Mouse (Mus musculus): Measurements from ENCODE around the gene Ccsap.

DNA sequence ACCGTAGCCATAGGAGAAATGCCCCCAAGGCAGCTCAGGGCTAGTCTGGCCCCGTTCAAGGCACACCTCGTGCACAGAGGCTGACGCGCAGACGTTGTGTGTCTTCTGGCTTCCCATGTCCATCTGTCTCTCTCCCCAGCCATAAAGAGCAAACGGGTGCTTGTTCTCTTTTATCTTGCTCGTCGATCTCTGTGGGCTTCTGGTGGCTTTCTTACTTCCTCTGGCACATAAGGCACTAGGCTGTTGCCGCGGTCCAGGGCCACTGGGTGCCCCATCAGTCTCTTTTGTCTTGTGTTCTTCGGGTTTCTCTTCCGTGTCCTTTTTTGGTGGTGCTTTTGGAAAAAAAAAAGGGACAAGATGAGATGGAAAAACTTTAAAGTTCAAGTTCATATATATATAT lies 14.9 kb downstream of the Ccsap start:
- no peak for TF ChIP-seq E2F4 (IDR thresholded peaks at IDR 0.05; ENCODE audit: insufficient read depth)
- no peak for TF ChIP-seq REST (IDR thresholded peaks at IDR 0.05; ENCODE audit: insufficient read depth, insufficient read length)
- no peak for TF ChIP-seq POLR2A (IDR thresholded peaks at IDR 0.05; ENCODE audit: insufficient read length, low read depth)
- TF ChIP-seq MYOG (IDR thresholded peaks at IDR 0.05; ENCODE audit: control insufficient read depth in 1 of 3, insufficient read depth in 1 of 3, insufficient read length in 2 of 3, low read depth in 2 of 3), result no peak
- no peak for TF ChIP-seq MYOD1 (IDR thresholded peaks at IDR 0.05; ENCODE audit: control insufficient read depth in 1 of 3, insufficient read length in 2 of 3, low read depth in 2 of 3)
- no peak for TF ChIP-seq MAX (IDR thresholded peaks at IDR 0.05; ENCODE audit: low read depth)
- TF ChIP-seq POLR2AphosphoS2 (IDR thresholded peaks at IDR 0.05; ENCODE audit: insufficient read length, low read depth), result no peak
- no peak for TF ChIP-seq CEBPB (IDR thresholded peaks at IDR 0.05; ENCODE audit: insufficient read depth, poor library complexity, severe bottlenecking)
- no peak for TF ChIP-seq USF1 (IDR thresholded peaks at IDR 0.05; ENCODE audit: low read depth)

All from myocyte (in vitro differentiated cells).